Mouse (Mus musculus): Measurements from ENCODE around the gene Ldlrad3. TPM values are rescaled to one million over a fixed set of nuclear protein-coding genes. Genes with fewer than 3 reads are reported as not detected.

Ldlrad3 gene
- 0.74 TPM for total RNA-seq (2023)

DNA sequence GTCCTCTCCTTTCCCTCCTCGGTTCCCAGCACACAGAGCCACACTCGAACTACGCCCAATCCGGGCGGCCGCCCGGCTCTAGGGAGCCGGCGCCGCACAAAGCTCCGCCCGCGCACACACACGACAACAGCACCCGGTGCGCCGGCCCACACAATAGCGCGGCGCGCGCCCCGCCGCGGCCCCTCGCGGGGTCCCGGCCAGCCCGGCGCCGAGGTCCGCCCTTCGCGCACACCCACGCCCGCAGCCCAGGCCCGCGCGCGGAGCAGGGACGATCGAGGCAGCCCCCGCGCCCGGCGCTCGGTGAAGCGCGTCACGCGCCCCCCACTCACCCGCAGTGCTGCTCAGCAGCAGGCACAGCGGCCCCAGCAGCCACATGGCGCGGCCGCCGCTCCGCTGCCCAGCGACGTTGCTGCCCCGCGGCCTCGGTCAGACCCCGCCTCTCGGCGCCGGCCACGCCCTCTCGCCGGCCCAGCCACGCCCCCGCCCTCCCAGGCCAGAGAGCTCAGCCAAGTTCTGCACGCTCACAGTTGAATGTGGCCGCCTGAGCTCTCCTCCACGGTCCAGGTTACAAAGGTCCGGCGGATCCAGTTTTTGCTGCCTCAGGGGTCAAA, at the start of gene Ldlrad3:
TSS of gene Ldlrad3 (minus strand) at position 435 of the 611 bp plus-strand sequence.

Other genes starting within 250 kb of the Ldlrad3 start
- gene Trim44, start 221.4 kb upstream of the Ldlrad3 start, total RNA-seq (2023) = 43.4 TPM

Data from CD4-positive naive resting alpha-beta T cell, adult 57 days (primary cell).